Mouse (Mus musculus) bone marrow, adult 2 months (tissue): ENCODE measurements around the gene Mog. TPM values are rescaled to one million over a fixed set of nuclear protein-coding genes. Genes with fewer than 3 reads are reported as not detected.

Source experiments
- H3K27ac ChIP-seq: fragments of 200-500 bp; 2 replicates; pipeline ENCODE4 v1.5.1; 2012; ENCODE audit warnings: low read depth, mild to moderate bottlenecking, control low read depth, inconsistent platforms, low read length; ENCODE audit not compliant: control insufficient read depth, poor library complexity, insufficient read depth
- H3K4me1 ChIP-seq: fragments of 200-500 bp; 2 replicates; pipeline ENCODE4 v1.6.1; 2011; ENCODE audit warnings: low read length; ENCODE audit not compliant: control insufficient read depth, insufficient read depth
- H3K4me3 ChIP-seq: fragments of 200-500 bp; replicated peaks from 2 replicates; pipeline ENCODE3; 2011; ENCODE audit warnings: mild to moderate bottlenecking, low read depth, low read length, control low read depth; ENCODE audit not compliant: control insufficient read depth
- CTCF ChIP-seq: fragments of 200-500 bp; IDR thresholded peaks from 2 replicates; pipeline ENCODE4 v1.5.1; 2011; ENCODE audit warnings: low read length, control low read depth; ENCODE audit not compliant: control insufficient read depth, insufficient read depth
- POLR2A ChIP-seq: fragments of 200-500 bp; IDR thresholded peaks from 2 replicates; pipeline ENCODE4 v1.6.1; 2011; ENCODE audit warnings: low read depth, mild to moderate bottlenecking, control low read depth, low read length, borderline replicate concordance; ENCODE audit not compliant: control insufficient read depth
- WGBS: fragments of 180-500 bp; shearing (Covaris S2); methylation state at CpG from one replicate; pipeline ENCODE4 v1.1.7; 2018; 5-methylcytosine and 5-hydroxymethylcytosine counted together
- polyA plus RNA-seq: library from polyadenylated mRNA; stranded (reverse); fragments of >200 nt; gene quantifications from 2 replicates; pipeline ENCODE4 v1.2.4, GENCODE M21; 2011; ENCODE audit warnings: low replicate concordance; ENCODE audit not compliant: missing spikeins, insufficient read depth, insufficient read length

The Mog gene
- polyA plus RNA-seq, 1 experiment: not detected

- H3K4me3 ChIP-seq: no peak overlapping the region
- H3K27ac ChIP-seq: no peak overlapping the region
- no peak for TF ChIP-seq POLR2A
- TF ChIP-seq CTCF: no peak
- WGBS: 87% methylated on average over 10 of the region's 10 CpGs
- no peaks in the 10 kb centered on the region for H3K4me1 ChIP-seq
Measured at GRCm38 (mm10) chr17:37063063-37063462, 39.9 kb upstream of the Mog start.

- Histone ChIP-seq H3K27ac (no peak overlapping the region), H3K4me1 (no peaks in the 10 kb centered on the region), H3K4me3 (no peak overlapping the region)
- TF ChIP-seq POLR2A (no peak), CTCF (no peak)
- 86% methylated on average over 10 of the region's 10 CpGs for WGBS
Measured at GRCm38 (mm10) chr17:37062101-37062641, 39.0 kb upstream of the Mog start.

GRCm38 (mm10) chr17:37061435-37061834 lies 38.2 kb upstream of the Mog start:
- no peak for TF ChIP-seq CTCF
- TF ChIP-seq POLR2A: no peak
- 75% methylated on average over 3 of the region's 3 CpGs for WGBS

GRCm38 (mm10) chr17:37056957-37057356 lies 33.8 kb upstream of the Mog start:
- TF ChIP-seq POLR2A: no peak
- no peak for TF ChIP-seq CTCF
- 79% methylated on average over 6 of the region's 6 CpGs for WGBS
- Histone ChIP-seq H3K4me3 (no peak overlapping the region), H3K27ac (no peak overlapping the region), H3K4me1 (no peaks in the 10 kb centered on the region; the same call in 1 of the 2 replicates)

More at GRCm38 (mm10) chr17:37061435-37061834, 38.2 kb upstream of the Mog start:
- no peaks in the 10 kb centered on the region for H3K4me1 ChIP-seq
- H3K27ac ChIP-seq: no peak overlapping the region
- H3K4me3 ChIP-seq: no peak overlapping the region

- TF ChIP-seq CTCF (no peak), POLR2A (no peak)
- WGBS: 22% methylated on average over 4 of the region's 4 CpGs
Measured at GRCm38 (mm10) chr17:37051745-37052144, 28.5 kb upstream of the Mog start.

GRCm38 (mm10) chr17:37050876-37051275 lies 27.7 kb upstream of the Mog start:
- WGBS: 24% methylated on average over 27 of the region's 27 CpGs
- Histone ChIP-seq H3K4me1 (no peaks in the 10 kb centered on the region; the same call in 1 of the 2 replicates), H3K4me3 (peak overlapping the region; percentile 48), H3K27ac (no peak overlapping the region)
- no peak for TF ChIP-seq POLR2A
- no peak for TF ChIP-seq CTCF

More at GRCm38 (mm10) chr17:37051745-37052144, 28.5 kb upstream of the Mog start:
- Histone ChIP-seq H3K4me1 (no peaks in the 10 kb centered on the region; the same call in 1 of the 2 replicates), H3K27ac (no peak overlapping the region), H3K4me3 (no peak overlapping the region)

GRCm38 (mm10) chr17:37050399-37050798 lies 27.2 kb upstream of the Mog start:
- peak overlapping the region; percentile 13 for H3K4me3 ChIP-seq
- TF ChIP-seq CTCF (no peak), POLR2A (no peak)
- no peak overlapping the region for H3K27ac ChIP-seq
- WGBS: 1% methylated on average over 21 of the region's 22 CpGs
- no peaks in the 10 kb centered on the region; the same call in 1 of the 2 replicates for H3K4me1 ChIP-seq

- no peaks in the 10 kb centered on the region; the same call in 1 of the 2 replicates for H3K4me1 ChIP-seq
- no peak overlapping the region for H3K27ac ChIP-seq
- no peak overlapping the region for H3K4me3 ChIP-seq
- no peak for TF ChIP-seq POLR2A
- TF ChIP-seq CTCF: peak; percentile 37; the same call in 1 of the 2 replicates
- 17% methylated on average over 39 of the region's 39 CpGs for WGBS
Measured at GRCm38 (mm10) chr17:37049570-37050310, 26.5 kb upstream of the Mog start.

GRCm38 (mm10) chr17:37048383-37048782 lies 25.2 kb upstream of the Mog start:
- Histone ChIP-seq H3K4me3 (no peak overlapping the region), H3K4me1 (no peaks in the 10 kb centered on the region; the same call in 1 of the 2 replicates), H3K27ac (no peak overlapping the region)
- WGBS: 85% methylated on average over 7 of the region's 7 CpGs
- no peak for TF ChIP-seq POLR2A
